Mouse (Mus musculus) heart, adult 10 weeks (tissue): ENCODE data around the gene Map7d1. TPM values are rescaled to one million over a fixed set of nuclear protein-coding genes. Genes with fewer than 3 reads are reported as not detected.

Experiments
- polyA plus RNA-seq: library from polyadenylated mRNA; stranded (reverse); fragments of 350-450 nt; fragmentation: Illumina TruSeq; extraction: RNeasy Lipid Tissue Mini Kit (QIAGEN cat#74804); gene quantifications from one replicate; pipeline ENCODE4 v1.2.3, GENCODE M21; 2014; ENCODE audit warnings: low read depth, low replicate concordance

The Map7d1 gene
- 205 TPM for polyA plus RNA-seq

DNA sequence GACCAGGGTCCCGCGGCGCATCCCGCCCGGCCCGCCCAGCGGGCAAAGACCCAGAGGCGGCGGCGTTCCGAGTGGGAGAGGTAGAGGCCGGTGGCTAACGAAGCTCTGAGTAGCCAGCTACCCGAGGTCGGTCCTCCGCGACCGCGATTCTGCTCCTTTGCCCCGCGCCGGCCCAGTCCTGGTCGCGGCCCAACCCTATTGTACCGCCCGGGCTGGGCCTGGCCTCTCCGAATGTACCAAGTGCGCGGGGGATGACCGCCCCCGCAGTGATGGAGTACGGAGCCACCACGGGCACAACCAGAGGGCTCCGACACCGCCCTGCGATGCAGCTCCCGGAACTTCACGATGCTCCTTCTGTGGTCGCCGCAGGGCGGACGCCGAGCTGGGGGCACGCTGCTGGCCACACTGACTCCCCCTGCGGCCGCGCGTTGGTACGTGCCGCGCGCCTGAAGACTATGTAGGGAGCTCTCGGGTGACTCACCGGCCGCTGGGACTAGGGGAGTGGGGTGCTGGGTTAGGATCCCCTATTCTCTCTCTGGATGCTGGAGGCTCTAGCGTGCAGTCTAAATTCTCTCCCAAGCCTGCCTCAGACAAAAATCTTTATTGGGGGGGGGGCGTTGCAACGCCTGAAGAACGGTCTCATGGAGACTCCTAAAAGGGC lies at the start of gene Map7d1:
Gene Map7d1 (minus strand): TSS at position 213 of the 661 bp plus-strand sequence.

DNA sequence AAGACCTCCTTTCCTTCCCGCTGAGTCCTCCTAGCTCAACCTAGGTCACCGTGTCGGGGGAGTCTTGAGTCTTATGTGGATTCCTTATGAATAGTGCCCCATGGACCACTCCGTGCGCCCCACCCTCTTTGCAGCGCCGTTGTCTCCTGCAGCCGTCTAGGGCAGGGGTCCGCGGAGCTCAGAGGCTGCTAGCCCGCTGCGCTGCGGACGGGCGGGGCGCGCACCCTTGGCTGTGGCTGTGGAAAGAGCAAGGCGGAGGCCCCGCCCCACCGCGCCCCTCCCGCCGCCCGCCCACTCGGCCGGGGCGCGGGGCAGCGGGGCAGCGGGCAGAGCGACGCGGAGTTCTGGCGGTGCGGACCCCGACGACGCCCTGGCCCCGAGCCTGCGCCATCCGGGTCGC lies 30.3 kb upstream of the Map7d1 start, which contains the start of gene Col8a2:
Gene Col8a2 (plus strand): TSS at position 302 of the 400 bp plus-strand sequence.

DNA sequence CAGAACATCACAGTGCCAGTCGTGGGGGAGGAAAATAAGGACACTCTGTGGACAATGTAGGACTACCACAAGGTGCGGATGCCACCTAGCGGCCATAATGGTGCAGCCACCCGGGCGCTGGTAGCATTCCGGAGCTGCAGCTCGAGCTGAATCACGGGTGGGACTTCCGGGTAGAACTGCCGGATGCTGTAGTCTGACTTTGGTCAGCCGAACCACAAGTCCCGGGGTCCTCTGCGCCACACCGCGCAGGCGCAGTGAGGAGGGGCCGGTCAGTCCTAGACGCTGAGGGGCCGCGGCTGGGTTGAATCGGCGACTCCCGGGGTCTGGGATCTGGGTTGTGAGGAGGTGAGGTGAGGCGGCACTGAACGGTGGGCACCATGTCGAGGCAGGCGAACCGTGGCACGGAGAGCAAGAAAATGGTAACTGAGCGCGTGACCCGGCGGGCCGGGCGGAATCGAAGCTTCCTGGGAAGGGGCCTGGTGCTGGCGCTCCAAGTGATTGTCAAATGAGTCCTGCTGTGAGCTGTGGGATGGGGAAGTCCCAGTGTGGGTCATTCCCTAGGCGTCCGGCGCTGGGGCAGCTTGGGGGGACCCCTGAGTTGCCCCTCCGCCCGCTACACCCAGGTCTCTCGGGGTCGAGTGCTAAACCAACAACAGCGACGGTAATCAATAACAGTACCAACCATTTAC lies 6.1 kb upstream of the Map7d1 start, which contains the start of gene Trappc3:
Gene Trappc3 (plus strand): TSS at position 207 of the 689 bp plus-strand sequence.

DNA sequence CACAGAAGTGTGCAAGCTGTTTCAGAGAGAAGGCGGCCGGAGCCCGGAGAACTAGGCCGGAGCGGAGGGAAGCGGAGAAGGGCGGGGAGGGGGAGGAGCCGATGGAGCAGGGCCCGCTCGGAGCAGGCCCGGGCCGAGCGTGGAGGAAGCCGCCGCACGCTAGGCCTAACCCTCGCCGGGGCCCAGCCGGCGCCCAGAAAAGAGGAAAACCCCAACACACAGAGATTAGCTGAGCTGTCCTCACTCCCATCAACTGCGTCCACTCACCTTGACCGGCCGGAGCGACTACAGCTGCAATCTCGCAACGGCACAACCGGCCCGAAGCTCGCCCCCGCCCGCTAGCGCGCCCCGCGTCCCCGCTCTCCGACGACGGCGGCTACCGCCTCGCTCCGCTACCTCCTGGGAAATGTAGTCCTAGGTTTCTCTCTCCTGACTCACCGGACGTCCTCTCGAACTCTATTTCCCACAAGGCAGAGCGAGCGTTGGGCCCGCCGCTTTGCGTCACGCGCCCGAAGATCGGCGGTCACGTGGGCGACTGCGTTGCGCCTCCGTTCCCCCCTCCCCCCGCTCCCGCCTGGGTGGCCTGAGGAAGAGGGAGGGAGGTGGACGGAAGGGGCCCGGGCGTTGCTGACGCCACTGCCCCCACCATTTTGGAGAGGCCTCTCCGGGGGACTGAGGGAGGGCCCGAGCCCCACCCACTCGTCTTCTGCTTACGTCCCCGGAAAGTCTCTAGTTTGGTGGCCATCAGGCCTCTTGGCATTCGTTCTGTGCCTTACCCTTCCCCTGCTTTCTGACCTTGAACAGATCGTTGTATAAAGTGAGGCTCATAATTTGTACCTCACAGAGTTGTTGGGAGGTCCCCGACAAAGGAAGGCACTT lies 53.6 kb downstream of the Map7d1 start, which contains the start of gene Thrap3:
Gene Thrap3 (minus strand): TSS at position 458 of the 879 bp plus-strand sequence.

Other genes with a start within 250 kb of the Map7d1 start
- 1.4 TPM for gene Csf3r, start 231.8 kb downstream of the Map7d1 start, polyA plus RNA-seq
- gene Mrps15, start 209.4 kb downstream of the Map7d1 start, polyA plus RNA-seq = 118 TPM
- 2.4 TPM for gene Oscp1, start 197.8 kb downstream of the Map7d1 start, polyA plus RNA-seq
- 25.9 TPM for gene Lsm10, start 159.7 kb downstream of the Map7d1 start, polyA plus RNA-seq
- gene Stk40, start 152.4 kb downstream of the Map7d1 start, polyA plus RNA-seq = 45.5 TPM
- 11.4 TPM for gene Eva1b, start 108.6 kb downstream of the Map7d1 start, polyA plus RNA-seq
- 4.8 TPM for gene Sh3d21, start 92.9 kb downstream of the Map7d1 start, polyA plus RNA-seq
- gene Thrap3, start 53.6 kb downstream of the Map7d1 start, polyA plus RNA-seq = 96.7 TPM
- gene Trappc3, start 6.0 kb upstream of the Map7d1 start, polyA plus RNA-seq = 60.4 TPM
- 0.52 TPM for gene Col8a2, start 30.4 kb upstream of the Map7d1 start, polyA plus RNA-seq
- gene Adprhl2, start 65.4 kb upstream of the Map7d1 start, polyA plus RNA-seq = 15.6 TPM
- 1.8 TPM for gene Tekt2, start 69.3 kb upstream of the Map7d1 start, polyA plus RNA-seq
- 4.7 TPM for gene Ago3, start 173.2 kb upstream of the Map7d1 start, polyA plus RNA-seq
- 10.3 TPM for gene Ago1, start 212.2 kb upstream of the Map7d1 start, polyA plus RNA-seq